Mouse (Mus musculus) 3T3-L1 (cell line): ENCODE results near the gene Ube2l6.

Experiments used
- DNase-seq: peaks from one replicate; pipeline ENCODE4 v3.0.0-alpha.2; 2015; ENCODE audit warnings: low read depth, low spot score

Ube2l6 gene

GRCm38 (mm10) chr2:84798493-84798921 is at the start of gene Ube2l6:
Ube2l6 (plus strand) TSS chr2:84798828.
- DNase-seq = peak; percentile 87

DNA sequence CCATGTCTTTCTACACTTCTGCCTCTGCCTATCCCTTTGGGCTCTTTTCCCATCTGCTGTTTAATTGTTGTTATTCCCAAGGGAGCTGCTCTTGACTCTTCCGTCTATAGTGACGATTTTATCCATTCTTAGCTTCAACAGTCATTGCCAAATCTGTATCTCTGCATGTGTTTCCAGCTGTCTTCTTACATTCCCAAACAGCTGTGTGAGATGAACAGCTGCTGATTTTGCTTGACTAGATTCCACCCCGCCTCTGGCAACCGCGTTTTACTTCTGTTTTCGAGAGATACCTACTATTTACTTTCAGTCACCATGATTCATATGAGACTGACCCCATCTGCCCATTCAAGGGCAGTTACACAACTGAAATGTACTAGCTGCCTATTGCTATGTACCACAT is 48.5 kb upstream of the Ube2l6 start:
- DNase-seq = no peak

DNA sequence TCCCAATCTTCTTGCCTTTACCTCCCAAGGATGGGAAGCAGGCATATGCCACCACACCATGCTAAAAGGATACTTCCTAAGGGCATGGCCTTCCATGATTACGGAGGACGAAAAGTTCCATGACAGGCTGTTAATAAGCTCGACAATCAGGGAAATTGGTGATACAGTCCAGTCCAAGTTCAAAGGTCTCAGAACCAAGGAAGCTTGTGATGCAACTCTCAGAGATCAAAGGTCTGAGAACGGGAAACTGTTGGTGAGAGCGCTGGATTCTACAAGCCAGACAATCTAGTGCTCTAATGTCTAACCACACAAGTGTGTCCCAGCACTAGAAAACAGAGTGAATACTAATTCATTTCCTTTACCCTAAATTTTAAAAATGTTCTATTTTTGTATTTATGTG is 42.4 kb upstream of the Ube2l6 start:
- no peak for DNase-seq

- no peak for DNase-seq
These were observed 41.5 kb upstream of the Ube2l6 start for GRCm38 (mm10) chr2:84757026-84757682.

DNA sequence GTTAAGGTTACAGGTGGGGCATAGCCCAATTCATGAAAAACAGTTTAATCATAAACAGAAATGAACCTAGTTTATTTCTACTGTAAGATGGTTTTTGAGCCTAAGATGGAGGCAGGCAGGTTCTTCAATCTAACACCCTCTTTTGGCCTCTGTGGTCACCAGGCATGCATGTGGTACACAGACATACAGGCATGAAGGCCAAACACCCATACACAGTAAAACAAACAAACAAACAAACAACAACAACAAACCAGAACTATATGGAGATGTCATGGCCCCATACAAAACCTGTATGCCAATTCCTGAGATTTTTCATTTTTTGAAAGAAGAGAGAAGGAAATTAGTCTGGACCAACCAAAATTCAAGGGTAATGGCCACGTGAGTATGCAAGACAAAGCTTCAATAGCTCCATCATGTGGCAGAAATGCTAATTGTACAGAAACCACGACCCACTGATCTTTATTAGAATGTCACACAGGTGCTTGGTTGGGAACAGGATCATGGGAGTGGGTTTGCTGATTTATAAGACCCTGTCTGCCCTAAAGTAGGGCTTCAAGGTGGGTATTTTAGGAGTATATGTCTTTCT is 40.0 kb upstream of the Ube2l6 start:
- peak; percentile 87 for DNase-seq

GRCm38 (mm10) chr2:84760777-84761176 is 37.9 kb upstream of the Ube2l6 start:
- DNase-seq = no peak

GRCm38 (mm10) chr2:84761309-84761708 is 37.3 kb upstream of the Ube2l6 start:
- DNase-seq = no peak

DNA sequence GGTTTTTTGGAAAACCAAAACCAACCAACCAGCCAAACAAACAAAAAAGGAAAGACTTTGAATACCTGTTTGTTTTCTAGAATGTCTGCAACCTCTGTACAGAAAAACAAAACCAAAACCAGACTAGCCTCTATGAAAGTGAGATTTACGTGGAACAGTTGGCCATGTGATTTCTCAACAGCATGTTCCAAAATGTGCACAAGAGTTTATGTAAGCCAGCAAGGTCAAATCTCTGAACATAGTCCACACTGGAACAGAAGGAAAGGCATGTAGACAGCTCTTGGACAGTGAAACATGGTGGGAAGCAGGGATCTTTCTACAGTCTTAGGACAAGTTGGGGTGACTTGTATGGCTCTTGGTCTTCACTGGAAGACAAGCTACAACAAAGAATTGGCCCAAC is 36.8 kb upstream of the Ube2l6 start:
- DNase-seq = no peak

DNA sequence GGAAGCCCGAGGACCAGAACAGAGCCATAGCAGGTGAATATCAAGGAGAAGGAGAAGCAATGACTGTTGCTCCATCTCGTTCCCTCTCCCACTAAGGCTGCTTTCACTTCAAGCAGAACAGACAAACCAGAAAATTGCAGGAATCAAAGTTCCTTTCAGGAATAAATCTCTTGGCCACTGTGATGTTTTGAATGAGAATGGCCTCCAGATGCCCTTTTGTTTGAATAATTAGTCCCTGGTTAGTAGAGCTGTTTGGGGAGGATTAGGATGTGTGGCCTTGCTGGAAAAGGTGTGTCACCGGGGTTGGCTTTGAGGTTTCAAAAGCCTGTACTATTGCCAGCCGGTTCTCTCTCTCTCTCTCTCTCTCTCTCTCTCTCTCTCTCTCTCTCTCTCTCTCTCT is 36.3 kb upstream of the Ube2l6 start:
- no peak for DNase-seq

DNA sequence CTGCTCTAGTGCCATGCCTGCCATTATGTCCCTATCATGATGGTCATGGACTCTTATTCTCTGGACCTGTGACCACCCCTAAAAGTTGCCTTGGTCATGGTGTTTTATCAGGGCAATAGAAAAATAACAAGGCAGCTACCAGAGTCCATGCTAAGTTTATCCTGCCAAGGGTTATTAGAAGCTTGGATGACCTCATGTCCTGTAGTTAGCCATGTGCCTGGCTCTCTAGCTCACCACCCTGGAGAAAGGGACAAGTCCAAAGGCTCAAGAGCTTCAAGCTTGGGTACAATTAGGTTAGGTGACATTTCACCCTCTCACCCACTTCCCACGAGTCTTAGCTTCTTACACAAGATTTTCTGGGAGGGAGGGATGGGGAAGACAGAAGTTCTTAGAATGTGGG is 35.8 kb upstream of the Ube2l6 start:
- DNase-seq = no peak

DNA sequence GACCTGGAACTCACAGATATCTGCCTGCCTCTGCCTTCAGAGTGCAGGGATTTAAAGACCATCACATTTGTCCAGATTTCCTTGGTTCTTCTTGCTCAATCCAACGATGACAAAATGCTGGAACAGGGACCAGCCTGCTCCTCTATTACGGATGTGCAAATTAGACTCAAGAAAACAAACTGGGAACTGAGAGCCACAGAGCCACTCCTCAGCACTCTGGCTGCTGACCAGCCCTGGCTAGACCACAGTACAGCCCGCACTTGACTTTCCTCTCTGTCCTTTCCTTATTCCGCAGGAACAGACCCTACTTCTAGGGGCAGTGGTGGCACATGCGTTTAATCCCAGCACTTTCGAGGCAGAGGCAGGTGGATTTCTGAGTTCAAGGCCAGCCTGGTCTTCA is 28.1 kb upstream of the Ube2l6 start:
- no peak for DNase-seq

DNA sequence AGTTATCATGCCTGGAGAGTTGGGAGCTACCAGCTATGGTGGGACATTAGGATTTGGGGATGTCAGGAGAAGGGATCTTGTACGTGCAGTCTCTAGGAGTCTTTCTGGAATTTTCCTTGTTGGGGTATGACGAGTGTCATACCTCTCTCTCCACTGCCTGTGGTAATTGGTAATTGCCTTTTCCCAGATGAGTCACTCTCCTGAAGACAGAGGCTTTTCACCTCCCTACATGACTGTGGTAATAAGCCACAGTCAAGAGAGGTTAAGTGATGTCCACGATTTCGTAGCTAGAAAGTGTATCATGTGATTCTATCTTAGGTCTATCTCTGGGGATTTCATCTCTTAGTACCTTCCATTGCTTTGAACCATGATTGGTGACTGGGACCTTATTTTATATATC is 26.2 kb upstream of the Ube2l6 start:
- DNase-seq = peak; percentile 87

- no peak for DNase-seq
These were observed 25.4 kb upstream of the Ube2l6 start for GRCm38 (mm10) chr2:84773195-84773594.

DNA sequence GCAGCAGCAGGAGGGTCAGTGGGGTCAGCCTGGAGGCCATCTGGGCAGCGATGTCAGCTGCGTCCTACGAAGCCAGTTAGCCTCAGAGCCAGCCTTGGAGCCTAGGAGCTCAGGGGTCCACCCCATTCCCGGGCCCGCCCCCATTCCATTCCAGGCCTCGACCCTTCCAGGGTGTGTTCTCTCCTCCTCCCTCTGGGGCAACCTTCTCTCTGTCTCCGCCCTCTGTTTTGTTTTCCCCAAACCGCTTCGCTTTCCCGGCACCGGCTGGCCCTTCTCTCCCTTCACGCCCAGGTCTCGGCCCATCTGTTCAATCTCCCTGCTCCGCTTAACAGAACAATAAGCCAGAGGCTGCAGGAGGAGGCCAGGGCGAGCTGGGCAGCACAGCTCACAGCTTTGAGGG is 23.9 kb upstream of the Ube2l6 start:
- DNase-seq = no peak

DNA sequence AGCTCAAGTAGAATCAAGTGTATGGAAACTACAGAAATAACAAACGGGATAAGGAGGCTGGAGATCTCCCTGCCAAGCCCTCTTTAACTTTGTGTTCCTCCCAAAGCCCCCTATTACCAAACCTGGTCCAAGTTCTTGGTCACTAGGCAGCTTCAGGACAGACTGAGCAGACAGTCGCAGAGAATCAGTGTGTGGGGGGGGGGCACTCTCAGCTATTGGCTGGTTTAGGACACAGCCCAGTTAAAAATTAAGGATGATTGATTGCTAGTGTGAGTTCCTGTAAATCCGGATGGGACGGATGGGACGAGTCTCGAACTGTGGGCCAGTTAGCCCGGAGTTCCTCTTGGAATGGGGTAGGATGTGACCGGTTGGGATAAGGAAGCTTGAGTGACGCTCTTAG is 23.4 kb upstream of the Ube2l6 start, which contains the start of gene Serping1:
TSS of gene Serping1 (minus strand) at position 204 of the 400 bp plus-strand sequence.
- DNase-seq = no peak

DNA sequence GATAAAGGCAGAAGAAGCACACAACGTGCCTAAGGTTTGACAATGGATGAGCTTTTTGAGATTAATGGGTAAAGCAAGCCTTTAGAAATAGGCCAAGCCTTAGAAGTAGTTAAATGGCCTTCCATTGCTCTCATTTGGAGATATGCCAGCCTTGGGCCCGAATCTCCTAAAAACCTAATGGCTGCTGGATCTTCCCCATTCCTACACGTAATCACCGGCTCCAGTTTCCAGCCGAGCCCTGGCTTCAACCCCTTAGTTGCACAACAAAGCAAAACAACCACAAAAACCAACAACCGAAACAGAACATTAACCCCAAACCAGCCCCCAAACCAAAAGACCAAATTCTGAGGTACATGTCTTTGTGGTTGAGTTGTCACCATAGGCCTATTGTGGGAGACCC is 23.0 kb upstream of the Ube2l6 start:
- DNase-seq = no peak

DNA sequence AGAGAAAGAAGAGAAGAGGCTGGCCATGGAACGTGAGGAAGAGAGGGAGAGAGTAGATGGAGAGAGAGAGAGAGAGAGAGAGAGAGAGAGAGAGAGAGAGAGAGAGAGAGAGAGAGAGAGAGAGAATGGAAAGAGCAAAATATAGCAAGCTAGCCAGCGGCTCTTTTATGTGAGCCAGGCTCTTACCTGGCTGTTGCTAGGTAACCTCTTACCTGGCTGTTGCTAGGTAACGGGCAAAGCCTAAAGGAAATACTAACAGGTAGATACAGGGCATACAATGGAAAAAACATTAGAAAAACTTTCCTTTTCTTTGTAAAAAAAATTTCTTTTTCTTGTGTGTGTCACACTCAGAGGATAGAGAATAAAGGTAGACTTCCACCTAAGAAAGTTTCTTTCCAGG is 20.9 kb upstream of the Ube2l6 start:
- DNase-seq = no peak

DNA sequence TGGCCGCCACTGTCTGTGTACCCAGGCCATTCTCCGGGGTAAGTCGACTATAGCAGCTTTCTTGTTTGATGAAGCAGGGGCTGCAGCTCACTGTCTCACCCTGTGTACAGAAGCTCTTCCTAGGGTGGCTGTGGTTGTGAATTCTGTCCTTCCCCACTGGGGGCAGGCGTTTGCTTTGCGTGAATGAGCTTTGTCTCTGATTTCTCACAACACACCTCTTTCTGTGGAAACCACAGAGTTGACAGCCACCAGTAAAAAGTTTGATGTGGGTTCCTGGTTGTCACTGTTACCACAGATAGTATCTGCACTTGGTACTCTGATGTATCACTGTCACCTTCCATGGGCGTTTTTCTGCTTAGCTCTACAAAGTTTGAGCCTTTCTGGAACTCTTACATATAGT is 19.4 kb upstream of the Ube2l6 start:
- no peak for DNase-seq

- no peak for DNase-seq
These were observed 15.3 kb upstream of the Ube2l6 start for GRCm38 (mm10) chr2:84783315-84783714.

- peak; percentile 46 for DNase-seq
These were observed 14.6 kb upstream of the Ube2l6 start for GRCm38 (mm10) chr2:84783840-84784566.

DNA sequence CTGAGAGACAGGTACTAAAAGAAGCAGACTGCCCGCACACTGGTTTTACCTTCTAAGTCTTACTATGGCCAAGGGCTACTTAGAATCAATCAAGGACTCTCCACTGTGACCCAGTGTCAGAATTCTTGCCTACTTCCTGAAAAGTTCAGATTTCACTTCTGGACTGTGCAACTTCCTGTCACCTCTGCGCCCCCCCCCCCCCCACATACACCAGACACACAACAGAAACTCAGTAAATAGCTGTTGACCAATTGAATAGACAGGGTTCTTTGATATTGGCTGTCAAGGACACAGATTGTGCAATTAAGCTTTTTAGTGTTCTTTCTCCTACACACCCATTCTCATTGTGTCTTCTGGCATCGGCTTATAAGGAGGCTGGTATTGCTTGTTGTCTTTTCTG is 10.3 kb upstream of the Ube2l6 start:
- no peak for DNase-seq

DNA sequence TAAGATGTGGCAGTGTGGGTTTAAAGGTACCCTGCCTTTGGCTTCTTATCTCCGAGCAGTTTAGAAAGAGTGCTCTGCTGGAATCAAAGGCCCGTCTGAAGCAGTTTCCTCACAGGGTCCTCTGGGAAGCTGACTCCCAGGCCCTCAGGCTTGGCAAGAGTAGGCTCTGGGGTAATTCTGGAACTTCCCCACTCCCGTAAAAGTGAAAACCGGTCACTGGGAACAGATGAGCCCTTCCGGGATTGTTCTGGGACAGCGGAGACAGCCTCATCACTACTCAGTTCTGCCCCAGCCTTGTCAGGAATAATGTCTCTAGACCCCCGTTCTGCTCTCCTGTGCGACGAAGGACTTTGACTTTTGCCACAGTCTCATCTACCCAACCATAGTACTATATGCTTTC is 8.2 kb upstream of the Ube2l6 start:
- DNase-seq = no peak

DNA sequence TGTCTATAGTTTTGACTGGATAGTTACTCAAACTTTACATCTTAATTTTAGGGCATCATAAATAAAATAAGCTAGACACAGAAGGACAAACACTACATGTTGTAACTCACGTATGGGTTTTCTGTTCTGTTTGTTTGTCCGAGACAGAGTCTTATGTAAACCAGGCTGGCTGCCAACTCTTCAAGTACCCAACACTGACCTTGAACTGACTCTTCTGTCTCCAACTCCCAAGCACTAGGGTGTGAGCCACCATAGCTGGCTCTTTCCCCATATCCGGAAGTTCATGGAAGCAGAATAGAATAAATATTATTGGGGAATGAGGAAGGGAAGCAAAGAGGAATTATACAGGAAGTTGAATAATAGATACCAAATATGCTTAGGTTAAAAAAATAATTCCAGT is 6.1 kb upstream of the Ube2l6 start:
- no peak for DNase-seq
